Mouse (Mus musculus) small intestine, adult 2 months (tissue): ENCODE results near the gene Timm13.

Source experiments
- CTCF ChIP-seq: fragments of 200-500 bp; IDR thresholded peaks from 2 replicates; pipeline ENCODE4 v1.5.1; 2012; ENCODE audit warnings: low read depth, mild to moderate bottlenecking, control low read depth, inconsistent platforms, low read length, moderate library complexity, mixed read lengths; ENCODE audit not compliant: insufficient replicate concordance, insufficient read length; ENCODE audit errors: extremely low read depth
- POLR2A ChIP-seq: fragments of 200-500 bp; IDR thresholded peaks from 2 replicates; pipeline ENCODE4 v1.6.1; 2012; ENCODE audit warnings: low read depth, mild to moderate bottlenecking, control low read depth, inconsistent platforms, low read length, moderate library complexity

DNA sequence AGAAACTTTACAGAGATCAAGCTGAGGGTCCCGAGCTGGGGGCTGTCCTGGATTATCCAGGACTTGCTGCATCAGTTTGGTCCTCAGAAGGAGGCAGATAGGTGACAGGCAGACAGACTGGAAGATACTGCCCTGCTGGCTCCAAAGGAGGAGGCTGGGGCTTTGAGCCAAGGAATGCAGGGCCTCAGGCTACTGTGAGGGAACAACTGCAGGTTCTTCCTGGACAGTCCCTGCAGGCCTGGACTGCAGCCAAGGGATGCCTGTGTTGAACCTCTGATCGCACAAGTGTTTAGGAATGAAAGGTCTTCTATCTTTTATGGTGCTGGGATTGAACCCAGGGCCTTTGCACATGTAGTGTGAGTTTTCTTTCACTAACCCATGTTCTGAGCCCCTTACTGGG, 47.0 kb upstream of the Timm13 start:
- TF ChIP-seq CTCF (no peak), POLR2A (no peak)
